Comparison of ENCODE assay signal across 8 mouse cellular contexts in genomic region chr13:28957765-28958164, GRCm38 (mm10). TPM values are rescaled to one million over a fixed set of nuclear protein-coding genes. Genes with fewer than 3 reads are reported as not detected.
DNase-seq lines count a peak whose midpoint lies in the region; ATAC-seq and TF ChIP-seq lines count a peak whose summit lies in the region.

No protein-coding gene starts in this region.

- no peaks in the 10 kb centered on the region for H3K9me3 ChIP-seq in hindbrain, postnatal 0 days (ENCODE audit: low read length)

- TF ChIP-seq CTCF in gastrocnemius, adult 2 months (IDR thresholded peaks at IDR 0.05) = no peak; the same call in 1 of the 2 replicates
- TF ChIP-seq CTCF in hindbrain, postnatal 0 days (IDR thresholded peaks at IDR 0.05; ENCODE audit: low read depth) = peak; percentile 100

- no peaks in the 10 kb centered on the region for H3K36me3 ChIP-seq in hindbrain, postnatal 0 days (ENCODE audit: insufficient read depth, low read length)

- peak overlapping the region; percentile 70 for H3K9ac ChIP-seq in hindbrain, postnatal 0 days (replicated peaks; ENCODE audit: low read length)

- peak; percentile 92 for DNase-seq in adipocyte (ENCODE audit: low spot score)
- DNase-seq in cerebellum, postnatal 4 days (ENCODE audit: low spot score in 2 of 2) = peak; percentile 99
- peak; percentile 97 for DNase-seq in gastrocnemius, adult 2 months
- DNase-seq in hindbrain, postnatal 0 days (ENCODE audit: low spot score) = peak; percentile 97
- DNase-seq in left cerebral cortex, postnatal 25 days (ENCODE audit: low spot score in 2 of 2) = peak; percentile 95 to 97
- peak; percentile 96 for DNase-seq in mesoderm, embryonic 11.5 days (ENCODE audit: low read depth, low spot score)
- DNase-seq in right cerebral cortex, postnatal 36 days (ENCODE audit: low spot score in 2 of 2) = peak; percentile 90 to 93
- peak; percentile 92 to 97 for DNase-seq in urinary bladder, postnatal 4 days (ENCODE audit: low spot score in 2 of 2)

- 3% methylated on average over 16 of the region's 16 CpGs for WGBS in hindbrain, postnatal 0 days

- peak overlapping the region; percentile 98 for H3K4me2 ChIP-seq in hindbrain, postnatal 0 days (ENCODE audit: low read depth, low read length)

- intact Hi-C loops in gastrocnemius, adult 2 months (cut with DNase I) = loop anchor here (1.0 to 10.0 kb wide), 3 partner anchors 423 to 881 kb away; no protein-coding TSS in a partner anchor
- intact Hi-C loops in left cerebral cortex, postnatal 25 days (cut with DNase I) = loop anchor here (1.0 to 5.0 kb wide), 5 partner anchors 59 to 879 kb away; no protein-coding TSS in a partner anchor

- no peaks in the 10 kb centered on the region for H3K4me1 ChIP-seq in hindbrain, postnatal 0 days (ENCODE audit: insufficient read depth, low read length)

- peak; percentile 13 for ATAC-seq in hindbrain, postnatal 0 days

- H3K27me3 ChIP-seq in hindbrain, postnatal 0 days (ENCODE audit: insufficient read depth, low read length) = no peaks in the 10 kb centered on the region

- peak overlapping the region; percentile 79 for H3K4me3 ChIP-seq in gastrocnemius, adult 2 months
- peak overlapping the region; percentile 56 for H3K4me3 ChIP-seq in hindbrain, postnatal 0 days (ENCODE audit: low read length)

- H3K27ac ChIP-seq in gastrocnemius, adult 2 months = peak overlapping the region; percentile 85
- peak overlapping the region; percentile 98 for H3K27ac ChIP-seq in hindbrain, postnatal 0 days

RNA-seq across cellular contexts. Expression of gene Sox4, which starts 4.3 kb away (rescaled TPM):
- total RNA-seq in gastrocnemius, adult 2 months (2021) = 1 to 10 TPM; 2.1 to 6.5 TPM
- 127 and 153 TPM in 2 replicates for total RNA-seq in hindbrain, postnatal 0 days (2014; rRNA removed)
- polyA plus RNA-seq in hindbrain, postnatal 0 days (2015; fragmentation: Nextera tagmentation; extraction: Ambion mirVana) = 97.5 and 100 TPM in 2 replicates
- total RNA-seq in left cerebral cortex, postnatal 25 days (2021) = 10 to 100 TPM; 24.3 to 24.5 TPM

Comparison
In these comparisons a context has a peak if more than half of its experiments do, and no peak if none do; other contexts are left out.
1. Peak in every context shown above with its lines: DNase-seq, ATAC-seq, H3K4me3 ChIP-seq and H3K27ac ChIP-seq.